Mouse (Mus musculus) megakaryocyte, embryonic 14.5 days (primary cell): ENCODE results near the gene Frs3. TPM values are rescaled to one million over a fixed set of nuclear protein-coding genes. Genes with fewer than 3 reads are reported as not detected.

Source experiments
- H3K27me3 ChIP-seq: replicated peaks from 2 replicates; pipeline ENCODE3; 2012; ENCODE audit warnings: inconsistent platforms
- H3K36me3 ChIP-seq: replicated peaks from 2 replicates; pipeline ENCODE3; 2012; ENCODE audit warnings: low read length, inconsistent platforms, mixed read lengths
- H3K4me1 ChIP-seq: 2 replicates; pipeline ENCODE4 v1.6.1; 2012; ENCODE audit warnings: inconsistent platforms
- H3K4me3 ChIP-seq: replicated peaks from 2 replicates; pipeline ENCODE3; 2012; ENCODE audit warnings: moderate library complexity, mild to moderate bottlenecking, inconsistent platforms
- H3K9me3 ChIP-seq: 2 replicates; pipeline ENCODE4 v1.6.1; 2012; ENCODE audit warnings: inconsistent platforms
- FLI1 ChIP-seq: IDR thresholded peaks from 2 replicates; pipeline ENCODE4 v1.6.1; 2012; ENCODE audit warnings: low read length, inconsistent platforms, mixed read lengths
- GATA1 ChIP-seq: IDR thresholded peaks from 3 replicates; pipeline ENCODE4 v1.6.1; 2012; ENCODE audit warnings: mixed read lengths, low read length, inconsistent platforms, borderline replicate concordance
- polyA plus RNA-seq: library from polyadenylated mRNA; stranded (reverse); fragments of >175 nt; gene quantifications from 2 replicates; pipeline ENCODE4 v1.2.3, GENCODE M21; 2012; ENCODE audit warnings: low replicate concordance; ENCODE audit not compliant: insufficient read depth

Gene Frs3
- polyA plus RNA-seq, 1 experiment = 0.94 TPM

DNA sequence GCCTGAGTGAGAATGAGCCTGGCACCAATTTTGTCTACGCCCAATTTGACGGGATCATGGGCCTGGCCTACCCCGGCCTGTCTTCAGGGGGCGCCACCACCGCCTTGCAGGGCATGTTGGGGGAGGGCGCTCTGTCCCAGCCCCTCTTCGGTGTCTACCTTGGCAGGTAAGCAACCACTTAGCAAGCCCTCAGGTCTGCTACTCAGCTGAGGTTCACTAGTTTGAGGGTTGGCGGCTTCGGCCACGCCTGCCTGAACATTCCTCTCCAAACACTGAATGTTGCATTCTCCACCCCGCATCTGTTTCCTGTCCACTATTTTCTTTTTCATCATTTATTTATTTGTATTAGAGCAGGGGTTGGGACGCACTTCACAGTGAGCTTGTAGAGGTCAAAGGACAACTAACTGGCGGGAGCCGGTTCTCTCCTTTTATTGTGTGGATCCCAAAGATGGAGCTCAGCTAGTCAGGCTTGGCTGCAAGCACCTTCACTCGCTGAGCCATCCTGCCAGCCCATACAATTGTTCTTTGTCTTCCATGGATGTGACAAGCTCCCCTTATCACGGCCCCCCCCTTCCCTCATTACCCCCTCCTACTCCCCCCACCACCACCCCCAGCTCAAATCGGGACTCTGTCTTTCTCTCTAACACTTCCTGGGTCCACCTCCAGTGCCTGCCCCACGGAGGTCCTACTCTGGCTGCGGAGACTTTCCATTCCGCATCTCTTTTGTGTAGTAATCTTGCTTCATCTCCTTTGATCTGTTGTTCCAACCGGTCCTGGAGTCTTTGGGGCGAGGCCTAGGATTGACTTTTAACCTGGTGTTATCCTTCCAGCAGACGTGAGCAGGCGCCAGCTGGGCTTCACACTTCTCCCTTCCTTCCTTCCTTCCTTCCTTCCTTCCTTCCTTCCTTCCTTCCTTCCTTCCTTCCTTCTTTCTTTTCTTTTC lies 42.1 kb downstream of the Frs3 start:
- TF ChIP-seq GATA1 (no peak), FLI1 (no peak)

DNA sequence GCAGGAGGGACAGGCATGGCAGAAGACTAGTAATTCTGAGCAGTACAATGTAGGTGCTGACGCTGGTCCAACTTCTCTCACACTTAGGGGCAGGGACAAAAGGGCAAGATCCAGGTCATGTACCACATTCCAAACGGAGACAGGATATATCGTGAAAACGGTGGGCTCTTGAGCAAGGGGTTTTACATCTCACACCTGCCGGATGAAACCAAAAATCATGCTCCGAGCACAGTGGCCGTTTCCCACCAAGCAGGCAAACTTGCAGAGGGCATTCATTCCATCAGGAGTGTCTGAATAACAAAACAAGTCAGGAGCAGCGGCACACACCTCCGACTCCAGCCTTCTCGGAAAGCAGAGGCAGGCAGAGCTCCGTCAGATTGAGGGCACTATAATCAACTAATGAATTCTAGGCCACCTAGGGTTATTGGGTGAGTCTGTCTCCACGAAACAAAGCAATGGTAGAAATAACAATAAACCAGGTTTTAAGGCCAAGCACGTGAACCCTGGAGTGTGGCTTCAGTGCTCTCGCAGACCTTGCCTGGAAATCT lies 46.8 kb downstream of the Frs3 start:
- TF ChIP-seq FLI1 = no peak
- TF ChIP-seq GATA1 = no peak
- Histone ChIP-seq H3K4me1 (peaks cover 28% of the 10 kb centered on the region), H3K9me3 (no peaks in the 10 kb centered on the region), H3K36me3 (no peaks in the 10 kb centered on the region), H3K4me3 (no peak overlapping the region), H3K27me3 (peaks cover 60% of the 10 kb centered on the region)

More for the DNA sequence above, 42.1 kb downstream of the Frs3 start:
- Histone ChIP-seq H3K9me3 (no peaks in the 10 kb centered on the region), H3K4me1 (peaks cover 4% of the 10 kb centered on the region; the same call in 1 of the 2 replicates), H3K4me3 (no peak overlapping the region), H3K36me3 (no peaks in the 10 kb centered on the region), H3K27me3 (peaks cover 68% of the 10 kb centered on the region)

DNA sequence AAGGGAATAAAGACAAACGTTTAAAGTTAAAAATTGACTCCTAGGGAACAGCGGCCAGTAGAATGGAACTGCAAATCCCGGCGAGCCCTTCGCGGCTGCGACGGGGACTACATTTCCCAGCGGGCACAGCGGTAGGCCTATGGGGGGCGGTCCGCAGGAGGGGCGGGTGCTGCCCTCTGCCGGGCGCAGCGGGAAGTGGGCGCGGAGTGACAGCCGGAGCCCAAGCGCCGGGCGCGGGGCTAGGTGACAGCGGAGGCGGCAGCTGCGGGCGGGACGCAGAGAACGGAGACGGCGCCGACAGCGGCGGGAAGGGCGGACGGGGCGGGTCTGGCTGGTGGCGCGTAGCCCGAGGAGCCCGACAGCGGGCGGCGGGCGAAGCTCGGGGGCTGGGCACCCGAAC lies 48.0 kb downstream of the Frs3 start, which contains the start of gene Tfeb:
Gene Tfeb (plus strand): TSS at position 175 of the 400 bp plus-strand sequence.
- Histone ChIP-seq H3K4me3 (peak within 1 kb of the TSS; percentile 96), H3K9me3 (no peaks in the 10 kb centered on the region), H3K27me3 (peaks cover 69% of the 10 kb centered on the region), H3K4me1 (peaks cover 28% of the 10 kb centered on the region), H3K36me3 (no peaks in the 10 kb centered on the region)
- TF ChIP-seq GATA1 (no peak), FLI1 (no peak)

DNA sequence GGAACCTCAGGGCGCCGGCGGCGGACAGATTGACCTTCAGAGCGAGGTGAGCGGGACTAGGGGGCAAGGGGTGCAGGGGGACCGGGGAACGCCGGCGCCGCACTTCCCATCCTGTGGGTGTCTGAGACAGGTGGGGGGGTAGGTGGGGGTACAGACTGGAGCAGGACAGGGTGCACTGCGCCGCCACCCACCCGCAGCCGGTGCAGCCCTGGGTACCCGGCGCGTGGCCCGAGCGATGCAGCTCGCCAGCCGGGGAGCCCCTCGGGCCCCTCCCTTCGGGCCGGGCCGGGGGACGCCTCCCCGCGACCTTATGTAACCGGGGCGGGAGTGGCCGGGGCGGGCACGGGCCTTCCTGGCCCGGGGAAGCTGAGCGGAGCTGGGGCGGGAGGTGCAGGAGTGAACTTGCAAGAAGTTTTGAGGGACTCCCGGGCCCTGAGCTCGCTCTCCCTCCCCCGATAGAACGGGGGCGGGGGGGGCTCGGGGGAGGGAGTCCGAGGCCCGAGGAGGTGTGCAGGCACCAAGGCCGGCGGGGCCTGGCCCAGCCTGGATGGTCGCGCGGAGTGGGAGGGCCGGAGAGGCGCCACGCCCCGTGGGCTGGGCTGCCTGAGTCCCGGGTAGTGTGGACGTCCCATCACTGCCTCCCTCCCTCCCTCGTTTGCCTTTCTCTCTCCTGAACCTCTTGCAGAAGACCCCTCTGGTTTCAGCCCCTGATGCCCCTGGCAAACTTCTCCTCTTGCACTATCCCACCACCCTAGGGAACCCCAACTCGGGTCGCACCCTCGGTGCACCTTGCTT lies 48.6 kb downstream of the Frs3 start:
- peaks cover 65% of the 10 kb centered on the region for H3K27me3 ChIP-seq
- peak overlapping the region; percentile 96 for H3K4me3 ChIP-seq
- TF ChIP-seq FLI1 (no peak), GATA1 (no peak)
- no peaks in the 10 kb centered on the region for H3K36me3 ChIP-seq
- no peaks in the 10 kb centered on the region for H3K9me3 ChIP-seq
- peaks cover 28% of the 10 kb centered on the region for H3K4me1 ChIP-seq

DNA sequence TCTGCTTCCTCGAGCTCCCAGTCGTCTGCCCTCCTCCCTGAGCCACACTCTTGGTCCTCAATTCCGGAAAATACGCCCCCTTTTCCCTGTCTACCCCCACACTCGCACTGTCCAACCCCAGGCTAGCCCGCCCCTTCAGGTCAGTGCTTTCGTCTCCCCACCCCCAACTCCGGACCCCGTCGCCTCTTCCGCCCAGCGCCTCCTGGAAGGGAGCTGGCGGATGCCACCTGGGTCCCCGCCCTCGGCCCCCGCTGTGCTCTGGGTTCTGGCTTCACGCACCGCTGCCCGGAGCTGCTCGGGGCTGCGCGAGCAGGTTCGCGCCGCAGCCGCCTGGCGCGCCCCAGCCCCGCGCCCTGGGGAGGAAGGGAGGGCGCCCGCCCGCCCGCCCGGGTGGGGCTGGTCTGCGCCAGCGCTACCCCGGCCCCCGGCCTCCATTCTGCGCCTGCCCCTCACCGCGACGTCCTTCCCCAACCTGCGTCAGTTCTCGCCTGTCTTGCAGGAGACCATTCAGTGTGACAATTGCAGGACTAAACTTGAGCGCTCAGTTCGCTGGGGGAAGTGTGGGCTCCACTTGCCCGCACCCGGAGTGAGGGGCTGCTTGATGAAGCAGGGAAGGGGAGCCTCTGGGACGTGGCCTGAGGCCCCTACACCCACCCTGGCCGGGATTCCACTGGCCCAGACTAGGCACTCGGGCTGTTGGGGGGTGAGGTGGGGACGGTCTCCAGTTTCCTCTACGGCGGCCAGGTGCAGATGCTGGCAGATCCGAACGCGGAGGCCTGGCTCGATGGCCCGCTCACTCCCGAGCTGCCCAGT lies 49.4 kb downstream of the Frs3 start:
- no peaks in the 10 kb centered on the region for H3K9me3 ChIP-seq
- TF ChIP-seq FLI1 = no peak
- TF ChIP-seq GATA1 = no peak
- no peaks in the 10 kb centered on the region for H3K36me3 ChIP-seq
- peak overlapping the region; percentile 96 for H3K4me3 ChIP-seq
- peaks cover 60% of the 10 kb centered on the region for H3K27me3 ChIP-seq
- peaks cover 35% of the 10 kb centered on the region for H3K4me1 ChIP-seq

DNA sequence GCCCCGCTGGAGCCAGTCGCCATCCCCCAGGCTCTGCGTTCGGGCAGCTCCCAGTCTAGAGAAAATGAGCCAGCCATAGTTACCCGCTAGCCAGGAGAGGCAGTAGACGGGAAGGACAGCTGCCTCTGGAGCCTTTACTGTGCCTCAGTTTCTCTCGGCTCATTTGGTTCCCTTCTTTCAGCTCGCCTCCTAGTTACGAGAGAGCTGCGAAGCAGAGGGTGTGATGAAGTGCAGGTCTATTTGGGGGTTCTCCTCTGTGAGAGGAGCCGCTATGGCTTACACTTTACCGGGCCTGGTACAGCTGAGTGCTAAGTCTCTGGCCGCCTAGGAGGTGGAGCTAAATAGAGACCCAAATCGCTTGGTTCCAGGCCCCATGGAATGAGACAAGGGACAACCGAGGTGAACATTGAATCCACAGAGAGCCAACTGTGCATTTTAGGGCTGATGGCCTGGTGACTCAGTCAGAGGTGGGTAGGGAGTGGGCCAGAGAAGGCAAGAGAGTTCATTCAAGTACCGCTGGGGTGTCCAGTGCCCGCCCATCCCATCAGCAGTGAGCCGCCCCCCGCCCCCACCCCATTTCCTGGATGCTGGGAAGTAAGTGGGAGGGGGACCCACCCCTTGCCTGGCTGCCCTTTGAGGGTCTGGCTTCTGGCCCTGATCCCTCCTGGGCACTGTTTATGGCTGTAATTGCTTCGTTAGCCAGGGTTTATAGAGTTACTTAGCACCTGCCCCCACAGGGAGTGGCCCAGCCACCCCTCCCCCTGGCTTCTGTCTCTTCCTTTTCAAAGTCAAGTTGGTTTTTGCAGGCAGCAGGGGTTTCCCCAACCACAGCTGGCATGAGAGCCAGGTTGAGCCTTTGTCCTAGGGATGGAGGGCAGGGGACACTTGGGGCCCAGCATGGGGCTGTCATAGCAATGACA lies 50.3 kb downstream of the Frs3 start:
- H3K4me1 ChIP-seq = peaks cover 36% of the 10 kb centered on the region
- peak overlapping the region; percentile 96 for H3K4me3 ChIP-seq
- TF ChIP-seq FLI1 (no peak), GATA1 (no peak)

DNA sequence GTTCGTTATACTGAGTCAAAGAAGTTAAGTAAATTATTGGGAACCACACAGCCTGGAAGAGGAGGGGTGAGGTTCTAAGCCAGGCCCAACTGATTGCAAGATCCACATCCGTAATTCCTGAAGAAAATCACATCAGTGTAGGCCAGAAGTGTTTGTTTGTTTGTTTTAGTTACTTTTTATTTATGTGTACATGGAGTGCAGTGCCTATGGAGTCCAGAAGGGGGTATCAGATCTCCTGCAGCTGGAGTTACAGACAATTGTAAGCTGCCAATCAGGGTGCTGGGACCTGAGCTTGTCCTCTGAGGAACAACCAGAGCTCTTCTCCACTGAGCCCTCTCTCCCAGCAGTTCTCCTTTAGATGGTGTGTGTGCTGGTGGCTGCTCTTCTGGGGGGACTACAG lies 51.4 kb downstream of the Frs3 start:
- H3K36me3 ChIP-seq = no peaks in the 10 kb centered on the region
- H3K4me3 ChIP-seq = no peak overlapping the region
- peaks cover 55% of the 10 kb centered on the region for H3K27me3 ChIP-seq
- H3K9me3 ChIP-seq = peaks cover 10% of the 10 kb centered on the region; the same call in 1 of the 2 replicates
- TF ChIP-seq FLI1 (no peak), GATA1 (no peak)
- peaks cover 36% of the 10 kb centered on the region for H3K4me1 ChIP-seq

More for the DNA sequence above, 50.3 kb downstream of the Frs3 start:
- Histone ChIP-seq H3K36me3 (no peaks in the 10 kb centered on the region), H3K27me3 (peaks cover 59% of the 10 kb centered on the region), H3K9me3 (peaks cover under 1% of the 10 kb centered on the region; the same call in 1 of the 2 replicates)
